Comparison of ENCODE assay signal across 13 mouse cellular contexts in the genomic region with DNA sequence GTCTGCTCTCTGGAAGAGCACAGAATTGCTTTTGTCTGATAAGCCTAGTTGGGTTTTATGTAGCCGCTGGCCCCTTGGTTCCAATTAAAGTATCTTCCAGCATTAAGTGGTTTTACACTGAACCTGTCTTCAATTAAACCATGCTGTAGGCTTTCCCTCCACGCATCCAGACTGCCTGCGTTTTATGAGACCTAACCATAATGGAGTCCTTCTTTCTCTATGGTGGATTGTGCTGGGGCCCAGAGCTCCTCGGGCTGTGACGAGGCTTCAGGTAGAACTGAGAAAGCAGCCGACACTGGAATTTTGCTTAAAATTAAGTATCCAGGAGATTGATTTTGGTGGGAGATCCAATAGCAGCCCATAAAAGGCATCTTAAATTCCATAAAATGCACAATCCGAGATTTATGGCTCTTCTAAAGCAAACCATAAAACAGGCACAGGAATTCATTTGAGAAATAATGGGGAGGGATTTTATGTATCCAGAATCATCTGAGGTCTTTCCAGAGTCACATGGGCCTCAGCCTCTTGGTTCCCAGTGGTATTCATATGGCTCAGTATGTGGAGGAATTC.
"Had no signal": no experiment of that assay in that cellular context is flagged by ENCODE, and none has a peak within 500 bp of the region (broad histone marks: within the 10 kb centered on the region; RNA-seq: fewer than 3 reads in every experiment).

No protein-coding gene starts in this region.

- ATAC-seq: hindbrain, postnatal 0 days; intestine, embryonic 15.5 days had no signal

- DNase-seq: kidney, adult 18-20 months; kidney, postnatal 25 days; lung, adult 18-20 months; midbrain, embryonic 14.5 days; right cerebral cortex, adult 18-20 months; right cerebral cortex, postnatal 25 days; thymus, adult 2 months; thymus, postnatal 25 days had no signal

- H3K27ac ChIP-seq: hindbrain, postnatal 0 days; intestine, embryonic 15.5 days; liver, embryonic 14.5 days; neural tube, embryonic 12.5 days had no signal

- H3K36me3 ChIP-seq: intestine, embryonic 15.5 days; neural tube, embryonic 12.5 days had no signal

- H3K9me3 ChIP-seq: intestine, embryonic 15.5 days; neural tube, embryonic 12.5 days had no signal

- H3K9ac ChIP-seq: intestine, embryonic 15.5 days; liver, embryonic 14.5 days; neural tube, embryonic 12.5 days had no signal

- H3K4me2 ChIP-seq: intestine, embryonic 15.5 days; neural tube, embryonic 12.5 days had no signal

- H3K4me1 ChIP-seq: intestine, embryonic 15.5 days; neural tube, embryonic 12.5 days had no signal

- H3K27me3 ChIP-seq: intestine, embryonic 15.5 days had no signal

- H3K4me3 ChIP-seq: intestine, embryonic 15.5 days; myocyte; neural tube, embryonic 12.5 days had no signal
